Mouse (Mus musculus): Measurements from ENCODE around the gene Dapp1. TPM values are rescaled to one million over a fixed set of nuclear protein-coding genes. Genes with fewer than 3 reads are reported as not detected.

The Dapp1 gene
- polyA plus RNA-seq (2012; rRNA removed): 2.4 and 3.7 TPM in 2 replicates

DNA sequence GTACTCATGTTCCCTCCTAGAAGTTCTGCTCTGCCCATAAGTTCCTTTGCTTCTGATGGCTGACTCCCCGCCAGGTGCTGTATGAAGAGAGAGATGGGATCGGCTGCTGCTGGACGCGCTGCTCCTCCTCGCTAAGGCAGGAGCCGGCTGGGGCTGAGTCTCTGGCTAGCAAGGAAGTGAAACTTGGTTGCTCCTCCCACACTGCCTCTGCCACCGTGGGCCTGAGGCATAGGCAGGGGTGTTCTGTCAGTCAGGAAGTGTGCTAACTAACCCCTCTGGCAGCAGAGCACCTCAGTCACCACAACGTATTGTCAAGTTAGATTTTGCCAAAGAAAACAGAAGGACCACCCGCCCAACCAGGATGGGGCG lies at the start of gene Dapp1:
Gene Dapp1, minus strand, starts transcription at position 164 of the 369 bp plus-strand sequence.

DNA sequence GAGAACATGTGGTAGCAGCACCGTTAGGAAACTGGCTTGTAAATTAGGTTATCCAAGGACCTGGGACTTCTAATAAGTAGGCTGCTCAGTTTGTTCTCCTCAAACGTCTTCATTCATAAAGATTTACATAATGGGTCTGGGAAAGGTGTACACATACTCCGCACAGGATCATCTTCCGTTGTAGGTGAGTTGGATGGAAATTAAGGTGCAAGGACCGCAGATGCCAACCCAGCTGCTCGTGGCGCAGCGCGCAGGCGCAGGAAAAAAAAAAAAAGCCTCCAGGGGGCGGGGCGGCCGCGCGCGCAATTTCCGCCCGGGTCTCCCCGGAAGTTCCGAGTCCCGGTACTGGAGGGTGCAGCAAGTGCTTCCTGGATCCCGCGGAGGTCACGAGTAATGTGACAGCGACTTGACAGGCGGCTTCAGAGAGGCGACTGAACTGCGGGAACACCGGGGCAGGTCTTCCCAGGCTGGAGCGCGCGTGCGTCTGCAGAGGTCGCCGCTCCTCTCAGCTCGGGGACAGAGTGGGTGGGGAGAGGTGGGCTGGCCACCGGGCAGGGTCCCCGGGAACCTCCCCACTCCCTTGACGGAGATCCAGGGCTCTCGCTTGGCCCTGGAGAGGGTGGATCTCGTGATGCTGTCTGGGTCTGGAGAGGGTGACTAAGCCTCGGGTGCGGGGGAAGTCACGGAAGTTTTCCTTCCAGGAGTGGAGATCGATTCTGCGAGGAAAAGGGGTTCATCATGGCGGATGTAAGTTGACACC lies 63.0 kb downstream of the Dapp1 start, which contains the start of gene Lamtor3:
Gene Lamtor3, plus strand, starts transcription at position 335 of the 760 bp plus-strand sequence.

Other genes starting within 250 kb of the Dapp1 start
- 116 and 172 TPM in 2 replicates for gene H2afz, start 117.1 kb downstream of the Dapp1 start, polyA plus RNA-seq (2012; rRNA removed)
- 1.0 and 1.2 TPM in 2 replicates for gene Dnajb14, start 113.9 kb downstream of the Dapp1 start, polyA plus RNA-seq (2012; rRNA removed)
- 6.4 and 7.1 TPM in 2 replicates for gene Lamtor3, start 63.0 kb downstream of the Dapp1 start, polyA plus RNA-seq (2012; rRNA removed)
- gene 1110002E22Rik, start 83.5 kb upstream of the Dapp1 start, polyA plus RNA-seq (2012; rRNA removed): 0.30 and 0.47 TPM in 2 replicates
- gene Gm5105, start 85.8 kb upstream of the Dapp1 start, polyA plus RNA-seq (2012; rRNA removed): not detected in 2 replicates
- 0.11 and 0.21 TPM in 2 replicates for gene Trmt10a, start 161.9 kb upstream of the Dapp1 start, polyA plus RNA-seq (2012; rRNA removed)
- 0.13 and 0.24 TPM in 2 replicates for gene Mttp, start 163.4 kb upstream of the Dapp1 start, polyA plus RNA-seq (2012; rRNA removed)
- not detected in 2 replicates for gene 4930579F01Rik, start 212.3 kb upstream of the Dapp1 start, polyA plus RNA-seq (2012; rRNA removed)
- 11.4 and 14.1 TPM in 2 replicates for gene Adh7, start 236.2 kb upstream of the Dapp1 start, polyA plus RNA-seq (2012; rRNA removed)

Measured in stomach, adult 2 months (tissue).